Mouse (Mus musculus) hindbrain, postnatal 0 days (tissue): Measurements from ENCODE around the gene Samd15. TPM values are rescaled to one million over a fixed set of nuclear protein-coding genes. Genes with fewer than 3 reads are reported as not detected.
A peak's percentile ranks its signal among the peaks of the same experiment; 100 is the strongest.

Source experiments
- ATAC-seq: fragments of 200-750 bp; cut with Nextera tagmentation; 2 replicates; pipeline ENCODE4 v1.8.0; 2017; ENCODE audit warnings: mild to moderate bottlenecking, moderate TSS enrichment, moderate library complexity
- DNase-seq: peaks from one replicate; pipeline ENCODE4 v3.0.0-alpha.2; 2015; ENCODE audit warnings: low spot score
- H3K27ac ChIP-seq: fragments of 300-500 bp; sonication (generic); 2 replicates; pipeline ENCODE4 v1.5.1; 2014; ENCODE audit warnings: mild to moderate bottlenecking
- H3K27me3 ChIP-seq: fragments of 300-500 bp; sonication (generic); 2 replicates; pipeline ENCODE4 v1.6.1; 2014; ENCODE audit warnings: low read length, mixed read lengths; ENCODE audit not compliant: insufficient read depth
- H3K36me3 ChIP-seq: fragments of 300-500 bp; sonication (generic); 2 replicates; pipeline ENCODE4 v1.6.1; 2014; ENCODE audit warnings: low read length, mixed read lengths; ENCODE audit not compliant: insufficient read depth
- H3K4me1 ChIP-seq: fragments of 300-500 bp; sonication (generic); 2 replicates; pipeline ENCODE4 v1.6.1; 2014; ENCODE audit warnings: antibody characterized with exemption, low read length, mixed read lengths; ENCODE audit not compliant: insufficient read depth
- H3K4me2 ChIP-seq: fragments of 300-500 bp; sonication (generic); 2 replicates; pipeline ENCODE4 v1.6.1; 2014; ENCODE audit warnings: low read depth, mild to moderate bottlenecking, low read length, moderate library complexity, mixed read lengths
- H3K4me3 ChIP-seq: fragments of 300-500 bp; sonication (generic); 2 replicates; pipeline ENCODE4 v1.5.1; 2014; ENCODE audit warnings: low read length
- H3K9ac ChIP-seq: fragments of 300-500 bp; sonication (generic); replicated peaks from 2 replicates; pipeline ENCODE4 v1.6.1; 2014; ENCODE audit warnings: mild to moderate bottlenecking, low read length, moderate library complexity, mixed read lengths
- H3K9me3 ChIP-seq: fragments of 300-500 bp; sonication (generic); 2 replicates; pipeline ENCODE4 v1.6.1; 2016; ENCODE audit warnings: low read length, mixed read lengths
- CTCF ChIP-seq: IDR thresholded peaks from 2 replicates; pipeline ENCODE4 v1.5.1; 2016; ENCODE audit warnings: antibody characterized with exemption, control low read depth, low read depth
- WGBS: fragments of 180-500 bp; shearing (Covaris S2); extraction: QIAGEN DNeasy Blood & Tissue Kit; methylation state at CpG from one replicate; pipeline ENCODE4 v1.1.7; 2014; 5-methylcytosine and 5-hydroxymethylcytosine counted together
- polyA plus RNA-seq: library from polyadenylated mRNA; unstranded; fragments of >200 nt; fragmentation: Nextera tagmentation; extraction: Ambion mirVana; gene quantifications from 2 replicates; pipeline ENCODE4 v1.2.1, GENCODE M21; 2015
- total RNA-seq: library from RNA; depleted of rRNA; stranded (reverse); fragments of >200 nt; gene quantifications from 2 replicates; pipeline ENCODE4 v1.2.3, GENCODE M21; 2014

Gene Samd15
- total and polyA plus RNA-seq, 2 experiments from 2014 or later, result 0.10 to 2.3 TPM

GRCm38 (mm10) chr12:87226801-87227200, 27.3 kb downstream of the Samd15 start:
- ATAC-seq (no peak), DNase-seq (no peak)
- no peak overlapping the region for H3K4me3 ChIP-seq
- no peaks in the 10 kb centered on the region for H3K27me3 ChIP-seq
- 79% methylated on average over 7 of the region's 7 CpGs for WGBS
- no peak overlapping the region for H3K27ac ChIP-seq
- TF ChIP-seq CTCF, result 0 out of 2 replicates have a peak, but pooled peaks have one; percentile 4
- no peaks in the 10 kb centered on the region for H3K9me3 ChIP-seq
- no peak overlapping the region for H3K9ac ChIP-seq
- no peaks in the 10 kb centered on the region for H3K4me1 ChIP-seq
- no peaks in the 10 kb centered on the region for H3K36me3 ChIP-seq
- no peak overlapping the region for H3K4me2 ChIP-seq

GRCm38 (mm10) chr12:87229633-87230032, 30.1 kb downstream of the Samd15 start:
- H3K36me3 ChIP-seq, result no peaks in the 10 kb centered on the region

GRCm38 (mm10) chr12:87230379-87230895, 30.9 kb downstream of the Samd15 start:
- no peaks in the 10 kb centered on the region for H3K27me3 ChIP-seq
- DNase-seq (no peak), ATAC-seq (no peak)
- no peak overlapping the region for H3K9ac ChIP-seq
- H3K4me1 ChIP-seq, result no peaks in the 10 kb centered on the region
- H3K4me2 ChIP-seq, result no peak overlapping the region
- H3K27ac ChIP-seq, result no peak overlapping the region
- no peaks in the 10 kb centered on the region for H3K9me3 ChIP-seq
- TF ChIP-seq CTCF, result no peak
- no peaks in the 10 kb centered on the region for H3K36me3 ChIP-seq
- H3K4me3 ChIP-seq, result no peak overlapping the region

More at GRCm38 (mm10) chr12:87229633-87230032, 30.1 kb downstream of the Samd15 start:
- H3K27me3 ChIP-seq, result no peaks in the 10 kb centered on the region
- no peaks in the 10 kb centered on the region for H3K9me3 ChIP-seq
- H3K27ac ChIP-seq, result no peak overlapping the region
- ATAC-seq, result no peak
- no peaks in the 10 kb centered on the region for H3K4me1 ChIP-seq
- no peak for DNase-seq
- H3K4me3 ChIP-seq, result no peak overlapping the region
- no peak for TF ChIP-seq CTCF
- WGBS, result 90% methylated on average over 2 of the region's 2 CpGs
- no peak overlapping the region for H3K9ac ChIP-seq
- H3K4me2 ChIP-seq, result no peak overlapping the region

GRCm38 (mm10) chr12:87236882-87237483, 37.5 kb downstream of the Samd15 start:
- H3K4me1 ChIP-seq, result no peaks in the 10 kb centered on the region
- no peak overlapping the region for H3K27ac ChIP-seq
- no peaks in the 10 kb centered on the region for H3K9me3 ChIP-seq
- DNase-seq (no peak), ATAC-seq (no peak)
- no peak overlapping the region for H3K4me3 ChIP-seq
- peaks cover 30% of the 10 kb centered on the region for H3K36me3 ChIP-seq
- H3K27me3 ChIP-seq, result no peaks in the 10 kb centered on the region
- TF ChIP-seq CTCF, result no peak
- H3K4me2 ChIP-seq, result no peak overlapping the region
- H3K9ac ChIP-seq, result no peak overlapping the region
- WGBS, result 85% methylated on average over 5 of the region's 5 CpGs

GRCm38 (mm10) chr12:87238632-87239031, 39.1 kb downstream of the Samd15 start, which contains the start of gene Noxred1:
Noxred1 (minus strand) TSS chr12:87238732.
- no peak for TF ChIP-seq CTCF
- H3K4me3 ChIP-seq, result no peak within 1 kb of the TSS
- H3K27ac ChIP-seq, result no peak within 1 kb of the TSS
- H3K4me2 ChIP-seq, result no peak within 1 kb of the TSS
- no peak within 1 kb of the TSS for H3K9ac ChIP-seq
- WGBS, result 84% methylated on average over 1 of the region's 1 CpGs
- H3K36me3 ChIP-seq, result peaks cover 36% of the 10 kb centered on the region
- no peaks in the 10 kb centered on the region for H3K27me3 ChIP-seq
- no peaks in the 10 kb centered on the region for H3K4me1 ChIP-seq
- no peaks in the 10 kb centered on the region for H3K9me3 ChIP-seq
- DNase-seq, result no peak
- no peak for ATAC-seq

- TF ChIP-seq CTCF, result no peak
- no peaks in the 10 kb centered on the region for H3K4me1 ChIP-seq
- H3K27me3 ChIP-seq, result no peaks in the 10 kb centered on the region
- no peak overlapping the region for H3K4me2 ChIP-seq
- no peak overlapping the region for H3K27ac ChIP-seq
- ATAC-seq (no peak), DNase-seq (no peak)
- H3K36me3 ChIP-seq, result peaks cover 74% of the 10 kb centered on the region
- WGBS, result 92% methylated on average over 6 of the region's 6 CpGs
- no peaks in the 10 kb centered on the region for H3K9me3 ChIP-seq
- no peak overlapping the region for H3K9ac ChIP-seq
- no peak overlapping the region for H3K4me3 ChIP-seq
Measured at GRCm38 (mm10) chr12:87250161-87250560, 50.6 kb downstream of the Samd15 start.

GRCm38 (mm10) chr12:87253878-87254277, 54.4 kb downstream of the Samd15 start:
- ATAC-seq, result no peak
- Histone ChIP-seq H3K36me3 (peaks cover 86% of the 10 kb centered on the region), H3K27ac (no peak overlapping the region), H3K27me3 (no peaks in the 10 kb centered on the region), H3K4me3 (no peak overlapping the region), H3K4me1 (no peaks in the 10 kb centered on the region), H3K9ac (no peak overlapping the region), H3K9me3 (no peaks in the 10 kb centered on the region), H3K4me2 (no peak overlapping the region)
- TF ChIP-seq CTCF, result no peak
- WGBS, result 93% methylated on average over 6 of the region's 6 CpGs
- DNase-seq, result no peak
